Mouse (Mus musculus) thymus, postnatal 0 days (tissue): ENCODE data around the gene Rhox3a2. TPM values are rescaled to one million over a fixed set of nuclear protein-coding genes. Genes with fewer than 3 reads are reported as not detected.
"Not testable (repeated sequence)": the region's sequence is repeated elsewhere in the genome, so short reads cannot be mapped to it uniquely, and the experiment has no call there.

Experiments used
- DNase-seq: peaks from one replicate; pipeline ENCODE4 v3.0.0-alpha.2; 2015; ENCODE audit warnings: low spot score
- polyA plus RNA-seq: library from polyadenylated mRNA; unstranded; fragments of >200 nt; fragmentation: Nextera tagmentation; extraction: Ambion mirVana; gene quantifications from 2 replicates; pipeline ENCODE4 v1.2.1, GENCODE M21; 2015

Gene Rhox3a2
- not detected in 2 replicates for polyA plus RNA-seq

DNA sequence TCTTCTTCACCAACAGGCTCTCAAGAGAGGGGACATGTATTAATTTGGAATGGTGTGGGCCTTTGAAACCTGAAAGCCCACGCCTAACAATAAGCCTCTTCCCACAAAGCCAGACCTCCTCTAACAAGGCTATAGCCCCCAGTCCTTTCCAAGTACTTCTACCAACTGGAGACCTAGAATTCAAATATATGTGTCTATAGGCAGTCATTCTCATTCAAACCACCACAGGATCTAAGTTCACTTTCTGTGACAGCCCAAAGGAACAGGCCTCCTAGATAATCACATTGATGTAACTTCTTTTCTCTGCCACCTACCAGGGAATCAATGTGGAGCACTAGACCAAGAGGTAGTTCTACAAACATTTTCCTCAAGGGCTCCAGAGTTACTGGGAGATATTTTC is at the start of gene Rhox3a2:
TSS of gene Rhox3a2 (plus strand) at position 301 of the 400 bp plus-strand sequence.
- not testable (repeated sequence) for DNase-seq

DNA sequence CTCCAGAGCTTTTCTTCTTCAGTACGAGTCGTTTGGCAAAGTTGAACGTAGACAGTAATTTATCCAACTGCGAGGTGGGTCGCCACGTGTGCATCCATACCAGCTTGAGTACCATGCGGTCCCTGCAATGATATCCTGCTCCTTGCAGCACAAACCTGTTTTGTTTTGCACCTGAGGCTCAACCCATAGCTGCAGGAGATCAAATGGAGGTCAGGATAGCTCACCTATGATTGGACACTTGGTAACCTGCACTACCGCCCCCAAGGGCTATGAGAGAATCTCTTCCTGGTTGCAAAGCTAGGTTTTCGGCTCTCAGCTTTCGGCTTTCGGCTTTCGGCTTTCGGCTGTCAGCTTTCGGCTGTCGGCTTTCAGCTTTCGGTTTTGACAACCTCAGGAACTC is 10.7 kb downstream of the Rhox3a2 start, which contains the start of gene Rhox4a2:
TSS of gene Rhox4a2 (plus strand) at position 301 of the 400 bp plus-strand sequence.
- DNase-seq, result not testable (repeated sequence)

DNA sequence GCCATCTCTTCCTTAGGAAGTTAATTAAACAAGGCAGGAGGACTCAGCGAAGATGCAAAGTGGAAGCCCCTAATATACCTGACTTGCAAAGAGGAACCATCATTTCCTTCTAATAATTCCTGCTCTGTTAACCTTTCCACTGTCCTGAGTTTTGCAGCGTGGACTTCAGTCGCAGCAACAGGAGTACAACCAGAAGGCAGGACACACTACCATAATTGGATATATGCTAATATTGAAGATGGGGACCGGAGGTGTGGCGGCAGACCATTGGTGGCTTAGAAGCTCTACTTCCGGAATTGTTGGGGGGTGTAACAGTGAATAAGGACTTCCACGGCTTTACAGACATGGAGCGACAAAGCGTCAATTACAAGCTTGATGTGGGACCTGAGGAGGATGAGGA is 31.9 kb downstream of the Rhox3a2 start, which contains the start of gene Rhox2b:
TSS of gene Rhox2b (plus strand) at position 301 of the 400 bp plus-strand sequence.
- not testable (repeated sequence) for DNase-seq

DNA sequence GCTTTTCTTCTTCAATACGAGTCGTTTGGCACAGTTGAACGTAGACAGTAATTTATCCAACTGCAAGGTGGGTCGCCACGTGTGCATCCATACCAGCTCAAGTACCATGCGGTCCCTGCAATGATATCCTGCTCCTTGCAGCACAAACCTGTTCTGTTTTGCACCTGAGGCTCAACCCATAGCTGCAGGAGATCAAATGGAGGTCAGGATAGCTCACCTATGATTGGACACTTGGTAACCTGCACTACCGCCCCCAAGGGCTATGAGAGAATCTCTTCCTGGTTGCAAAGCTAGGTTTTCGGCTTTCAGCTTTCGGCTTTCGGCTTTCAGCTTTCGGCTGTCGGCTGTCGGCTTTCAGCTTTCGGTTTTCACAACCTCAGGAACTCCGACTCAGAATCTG is 52.4 kb downstream of the Rhox3a2 start, which contains the start of gene Rhox4b:
TSS of gene Rhox4b (plus strand) at position 301 of the 400 bp plus-strand sequence.
- not testable (repeated sequence) for DNase-seq

Other genes starting within 250 kb of the Rhox3a2 start
- gene Akap14, start 211.2 kb upstream of the Rhox3a2 start, polyA plus RNA-seq, result 0.17 TPM in 1 of 2 replicates, not detected in the other
- 690 and 722 TPM in 2 replicates for gene Ndufa1, start 188.9 kb upstream of the Rhox3a2 start, polyA plus RNA-seq
- gene Rnf113a1, start 188.8 kb upstream of the Rhox3a2 start, polyA plus RNA-seq, result 16.7 and 17.5 TPM in 2 replicates
- gene Gm9, start 169.0 kb upstream of the Rhox3a2 start, polyA plus RNA-seq, result not detected in 2 replicates
- gene Rhox1, start 157.8 kb upstream of the Rhox3a2 start, polyA plus RNA-seq, result not detected in 2 replicates
- not detected in 2 replicates for gene Rhox2a, start 135.1 kb upstream of the Rhox3a2 start, polyA plus RNA-seq
- gene Rhox3a, start 130.1 kb upstream of the Rhox3a2 start, polyA plus RNA-seq, result not detected in 2 replicates
- gene Rhox4a, start 114.7 kb upstream of the Rhox3a2 start, polyA plus RNA-seq, result 0.10 TPM in 1 of 2 replicates, not detected in the other
- gene Rhox4a2, start 10.8 kb downstream of the Rhox3a2 start, polyA plus RNA-seq, result 21.3 and 22.2 TPM in 2 replicates
- not detected in 2 replicates for gene Rhox2b, start 32.0 kb downstream of the Rhox3a2 start, polyA plus RNA-seq
- 6.4 and 8.1 TPM in 2 replicates for gene Rhox4b, start 52.5 kb downstream of the Rhox3a2 start, polyA plus RNA-seq
- gene Rhox2c, start 73.7 kb downstream of the Rhox3a2 start, polyA plus RNA-seq, result not detected in 2 replicates
- not detected in 2 replicates for gene Rhox3c, start 78.6 kb downstream of the Rhox3a2 start, polyA plus RNA-seq
- gene Rhox4c, start 100.3 kb downstream of the Rhox3a2 start, polyA plus RNA-seq, result not detected in 2 replicates
- not detected in 2 replicates for gene Rhox2d, start 113.4 kb downstream of the Rhox3a2 start, polyA plus RNA-seq
- not detected in 2 replicates for gene Rhox4d, start 134.3 kb downstream of the Rhox3a2 start, polyA plus RNA-seq
- gene Rhox2e, start 150.4 kb downstream of the Rhox3a2 start, polyA plus RNA-seq, result not detected in 2 replicates
- not detected in 2 replicates for gene Rhox3e, start 162.0 kb downstream of the Rhox3a2 start, polyA plus RNA-seq
- gene Rhox4e, start 177.4 kb downstream of the Rhox3a2 start, polyA plus RNA-seq, result not detected in 2 replicates
- 0.23 and 0.32 TPM in 2 replicates for gene Rhox2f, start 191.4 kb downstream of the Rhox3a2 start, polyA plus RNA-seq
- gene Rhox3f, start 201.0 kb downstream of the Rhox3a2 start, polyA plus RNA-seq, result not detected in 2 replicates
- not detected in 2 replicates for gene Rhox4f, start 227.7 kb downstream of the Rhox3a2 start, polyA plus RNA-seq
- not detected in 2 replicates for gene Rhox3g, start 248.6 kb downstream of the Rhox3a2 start, polyA plus RNA-seq